Mouse (Mus musculus): ENCODE measurements around the gene Slc39a9. TPM values are rescaled to one million over a fixed set of nuclear protein-coding genes. Genes with fewer than 3 reads are reported as not detected.
A peak's percentile ranks its signal among the peaks of the same experiment; 100 is the strongest.

Gene Slc39a9
- total RNA-seq, 1 experiment from 2014 or later: 18.6 TPM

DNA sequence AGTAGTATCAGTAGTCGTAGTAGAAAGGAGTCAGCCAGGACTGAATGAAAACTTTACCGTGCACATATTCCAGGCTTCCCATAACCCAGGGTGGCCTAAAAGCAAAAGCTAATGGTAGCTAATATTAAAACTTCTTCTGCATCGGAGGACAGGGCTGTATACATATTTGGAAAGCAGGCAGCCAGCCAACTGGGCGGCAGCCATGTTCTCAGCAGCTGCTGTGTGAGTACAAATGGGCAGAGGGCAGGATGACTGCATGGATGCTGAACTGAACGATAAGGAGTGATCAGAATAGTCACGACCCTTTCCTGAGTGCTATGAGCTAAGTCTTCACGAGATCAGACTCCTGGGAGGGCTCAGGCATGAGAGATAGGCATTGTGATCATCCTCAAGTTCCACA is 57.6 kb downstream of the Slc39a9 start:
- ATAC-seq (ENCODE audit: extremely low read depth, insufficient number of reproducible peaks, low FRiP score, poor library complexity, severe bottlenecking): no peak

DNA sequence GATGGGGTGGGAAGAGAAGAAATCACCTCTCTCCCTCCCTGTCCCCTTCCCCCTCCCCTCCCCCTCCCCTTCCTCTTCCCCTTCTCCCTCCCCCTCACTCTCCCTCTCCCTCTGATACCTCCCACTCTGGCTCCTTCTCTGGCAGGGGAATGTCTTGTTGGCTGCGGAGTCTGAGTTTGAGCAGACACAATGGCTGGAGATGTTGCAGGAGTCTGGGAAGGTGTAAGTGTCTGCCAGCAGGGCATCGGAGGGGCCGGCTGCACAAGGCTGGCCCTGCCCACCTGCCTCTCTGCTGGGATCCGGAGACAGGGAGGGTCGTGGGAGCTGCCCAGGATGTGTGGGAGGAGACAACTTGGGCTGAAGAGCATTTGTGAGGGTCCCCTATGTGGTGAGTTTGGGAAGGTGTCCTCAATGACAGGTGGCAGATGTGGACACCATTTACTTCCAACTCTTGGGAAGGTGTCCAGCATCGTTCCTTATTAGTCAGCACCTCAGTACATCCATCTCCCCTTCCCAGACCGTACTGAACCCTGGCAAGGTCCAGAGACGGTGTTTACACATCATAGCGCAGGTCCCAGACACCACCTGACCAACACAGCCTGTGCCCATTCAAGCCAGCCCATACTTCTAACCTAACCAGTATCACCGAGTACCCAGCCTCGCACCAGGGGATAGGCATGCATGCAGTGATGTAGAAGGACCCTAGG is 62.7 kb downstream of the Slc39a9 start:
- no peak for ATAC-seq (ENCODE audit: extremely low read depth, insufficient number of reproducible peaks, low FRiP score, poor library complexity, severe bottlenecking)

DNA sequence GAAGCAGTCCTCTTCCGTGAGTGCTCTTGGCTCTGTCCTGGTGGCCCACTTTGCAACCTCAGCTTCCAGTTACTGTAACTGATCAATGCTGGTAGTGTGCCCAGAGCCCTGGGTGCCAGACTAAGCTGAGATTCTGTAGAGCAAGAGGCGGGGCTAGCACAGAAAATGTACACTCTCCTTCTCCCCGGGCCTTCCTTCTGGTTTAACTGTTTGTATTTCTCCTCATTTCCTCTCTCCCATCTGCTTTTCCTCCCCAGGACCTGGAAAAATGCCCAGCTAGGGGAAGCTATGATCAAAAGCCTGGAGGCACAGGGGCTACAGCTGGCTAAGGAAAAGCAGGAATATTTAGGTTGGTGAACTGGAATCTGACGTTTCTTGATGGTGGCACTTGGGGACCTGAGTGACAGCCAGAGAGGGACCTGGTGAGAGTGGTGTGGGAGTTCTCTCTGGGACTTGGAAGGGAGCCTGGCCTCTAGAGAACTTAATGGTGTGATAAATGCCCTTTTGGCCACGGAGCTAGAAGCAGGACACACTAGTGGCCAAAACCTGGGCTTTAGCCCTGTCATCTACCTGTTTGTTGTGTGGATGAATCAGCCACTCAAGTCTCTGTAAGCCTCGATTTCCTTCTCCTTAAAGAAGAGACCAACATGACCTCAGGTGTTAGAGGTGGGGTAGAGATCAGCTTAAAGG is 63.4 kb downstream of the Slc39a9 start:
- no peak for ATAC-seq (ENCODE audit: extremely low read depth, insufficient number of reproducible peaks, low FRiP score, poor library complexity, severe bottlenecking)

DNA sequence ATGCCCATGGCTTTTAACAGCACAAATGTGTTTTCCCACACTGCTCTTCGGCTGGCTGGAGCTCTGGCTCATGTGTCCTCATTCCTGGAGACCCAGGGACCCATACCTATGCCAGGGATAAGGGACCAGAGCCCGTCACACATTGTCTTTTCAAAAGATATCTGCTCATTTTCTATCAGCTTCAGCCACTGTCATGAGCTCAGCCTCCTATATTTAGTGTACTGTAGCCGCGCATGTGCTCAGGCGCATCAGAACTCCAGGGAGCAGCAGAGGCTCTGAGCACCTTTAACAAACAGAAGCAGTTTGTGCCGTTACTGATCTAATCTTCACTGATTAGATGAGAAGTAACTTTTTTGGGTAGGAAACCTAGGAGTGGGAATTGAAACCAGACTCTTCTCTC is 72.2 kb downstream of the Slc39a9 start:
- no peak for ATAC-seq (ENCODE audit: extremely low read depth, insufficient number of reproducible peaks, low FRiP score, poor library complexity, severe bottlenecking)

GRCm38 (mm10) chr12:80719141-80719540 is 75.5 kb downstream of the Slc39a9 start:
- ATAC-seq (ENCODE audit: extremely low read depth, insufficient number of reproducible peaks, low FRiP score, poor library complexity, severe bottlenecking): no peak

GRCm38 (mm10) chr12:80720507-80720906 is 76.8 kb downstream of the Slc39a9 start:
- ATAC-seq (ENCODE audit: extremely low read depth, insufficient number of reproducible peaks, low FRiP score, poor library complexity, severe bottlenecking): no peak

DNA sequence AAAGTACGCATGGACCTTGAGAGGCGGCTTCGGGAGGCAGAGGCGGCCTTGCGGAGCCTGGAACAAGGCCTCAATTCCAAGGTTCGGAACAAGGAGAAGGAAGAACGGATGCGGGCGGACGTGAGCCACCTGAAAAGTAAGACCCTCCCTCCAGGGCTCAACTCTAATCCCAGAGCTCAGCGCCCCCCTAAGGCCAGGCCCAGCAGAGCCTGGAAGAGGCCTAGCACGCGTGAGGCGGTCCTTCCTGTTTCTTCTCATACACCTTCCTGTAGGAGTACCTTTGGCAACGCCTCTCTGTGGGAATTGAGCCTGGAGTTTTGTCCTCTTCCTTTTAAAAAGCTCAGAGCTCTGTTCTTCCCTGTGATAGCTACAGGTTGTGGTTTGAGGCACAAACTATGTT is 77.8 kb downstream of the Slc39a9 start:
- ATAC-seq (ENCODE audit: extremely low read depth, insufficient number of reproducible peaks, low FRiP score, poor library complexity, severe bottlenecking): no peak

- ATAC-seq (ENCODE audit: extremely low read depth, insufficient number of reproducible peaks, low FRiP score, poor library complexity, severe bottlenecking): peak; percentile 53; the same call in 1 of the 2 replicates
Measured at GRCm38 (mm10) chr12:80724853-80725559, 81.3 kb downstream of the Slc39a9 start.

- ATAC-seq (ENCODE audit: extremely low read depth, insufficient number of reproducible peaks, low FRiP score, poor library complexity, severe bottlenecking): no peak
Measured at GRCm38 (mm10) chr12:80728207-80728606, 84.5 kb downstream of the Slc39a9 start.

GRCm38 (mm10) chr12:80728814-80729213 is 85.1 kb downstream of the Slc39a9 start:
- ATAC-seq (ENCODE audit: extremely low read depth, insufficient number of reproducible peaks, low FRiP score, poor library complexity, severe bottlenecking): no peak

GRCm38 (mm10) chr12:80729758-80730530 is 86.3 kb downstream of the Slc39a9 start:
- ATAC-seq (ENCODE audit: extremely low read depth, insufficient number of reproducible peaks, low FRiP score, poor library complexity, severe bottlenecking): no peak

DNA sequence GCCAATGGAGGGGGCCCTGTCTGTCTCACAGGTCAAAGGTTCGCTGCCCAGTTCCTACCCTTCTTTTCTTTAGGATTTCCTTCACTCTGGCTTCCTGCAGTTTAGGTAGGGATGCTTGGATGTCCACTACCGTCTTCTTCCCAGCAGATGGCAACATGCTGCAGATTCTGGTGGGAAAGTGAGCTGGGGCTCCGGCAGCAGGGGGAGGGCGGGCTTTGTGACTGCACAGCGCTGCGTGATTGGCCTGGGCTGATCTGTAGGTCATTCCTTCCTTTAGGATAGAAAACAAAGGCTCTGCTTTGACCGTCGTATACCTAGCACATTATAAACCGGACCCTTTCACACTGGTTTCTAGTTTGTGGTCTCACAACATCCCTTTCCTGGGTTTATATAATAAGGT is 86.9 kb downstream of the Slc39a9 start:
- ATAC-seq (ENCODE audit: extremely low read depth, insufficient number of reproducible peaks, low FRiP score, poor library complexity, severe bottlenecking): no peak

Other genes starting within 250 kb of the Slc39a9 start
- gene Dcaf5, start 207.3 kb upstream of the Slc39a9 start, total RNA-seq (2017): 41.5 and 45.7 TPM in 2 replicates
- gene Exd2, start 180.8 kb upstream of the Slc39a9 start, total RNA-seq (2017): 37.8 and 42.8 TPM in 2 replicates
- 0.12 TPM in 1 of 2 replicates, not detected in the other for gene Galnt16, start 125.6 kb upstream of the Slc39a9 start, total RNA-seq (2017)
- gene Erh, start 458 bp downstream of the Slc39a9 start, total RNA-seq (2017): 23.4 and 28.9 TPM in 2 replicates
- not detected in 2 replicates for gene Plekhd1, start 48.7 kb downstream of the Slc39a9 start, total RNA-seq (2017)
- not detected in 2 replicates for gene Ccdc177, start 116.8 kb downstream of the Slc39a9 start, total RNA-seq (2017)
- 103 and 111 TPM in 2 replicates for gene Susd6, start 146.6 kb downstream of the Slc39a9 start, total RNA-seq (2017)